Mouse (Mus musculus): ENCODE measurements around the gene Ints14.
"Not testable (repeated sequence)": the region's sequence is repeated elsewhere in the genome, so short reads cannot be mapped to it uniquely, and the experiment has no call there.

The Ints14 gene

DNA sequence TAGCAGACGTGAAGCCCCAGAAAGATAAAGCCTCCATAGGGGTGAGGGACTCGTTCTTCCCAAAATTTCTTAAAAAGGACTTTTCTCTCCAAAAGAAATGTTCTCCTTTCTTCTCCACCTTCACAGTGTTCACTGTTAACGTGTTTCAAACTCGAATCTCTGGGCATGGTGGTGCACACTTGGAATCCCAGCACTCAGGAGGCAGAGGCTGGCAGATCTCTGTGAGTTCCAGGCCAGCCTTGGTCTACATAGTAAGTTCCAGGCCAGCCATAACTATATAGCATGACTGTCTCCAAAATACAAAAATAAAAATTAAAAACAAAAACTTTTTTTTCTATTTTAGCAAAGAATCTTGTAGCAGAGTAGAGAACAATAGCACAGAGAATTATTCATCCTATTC is 59.4 kb downstream of the Ints14 start:
- no peak for DNase-seq (ENCODE audit: low spot score)

GRCm38 (mm10) chr9:65020991-65021886 is 60.5 kb downstream of the Ints14 start, which contains the start of gene Hacd3:
Hacd3 (minus strand) TSS chr9:65021693.
- DNase-seq (ENCODE audit: low spot score): peak; percentile 89

- no peak for DNase-seq (ENCODE audit: low spot score)
These were observed 61.3 kb downstream of the Ints14 start for GRCm38 (mm10) chr9:65021887-65022579.

- DNase-seq (ENCODE audit: low spot score): no peak
These were observed 62.0 kb downstream of the Ints14 start for GRCm38 (mm10) chr9:65022580-65023135.

- DNase-seq (ENCODE audit: low spot score): no peak
These were observed 62.7 kb downstream of the Ints14 start for GRCm38 (mm10) chr9:65023447-65023846.

DNA sequence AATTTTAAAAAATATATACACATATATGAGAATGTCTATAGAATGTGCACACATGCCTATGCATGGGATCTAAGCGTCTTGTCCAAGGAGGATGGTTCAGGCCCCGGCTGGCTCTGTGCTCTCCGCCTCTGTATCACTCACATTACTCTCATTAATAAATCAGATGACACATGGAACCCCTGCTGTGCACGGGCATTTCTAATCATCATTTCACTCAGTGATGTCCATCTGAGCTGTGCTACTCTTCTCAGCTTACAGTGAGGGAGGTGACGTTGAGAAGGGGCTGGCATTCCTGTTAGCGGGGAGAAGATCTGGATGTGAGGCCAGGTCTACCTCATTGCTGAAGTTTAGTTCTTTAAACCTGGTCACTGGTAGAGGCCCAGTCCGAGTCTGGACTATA is 66.5 kb downstream of the Ints14 start:
- no peak for DNase-seq (ENCODE audit: low spot score)

- DNase-seq (ENCODE audit: low spot score): no peak
These were observed 67.6 kb downstream of the Ints14 start for GRCm38 (mm10) chr9:65028313-65028712.

- not testable (repeated sequence) for DNase-seq (ENCODE audit: low spot score)
These were observed 70.7 kb downstream of the Ints14 start for GRCm38 (mm10) chr9:65031355-65031754.

DNA sequence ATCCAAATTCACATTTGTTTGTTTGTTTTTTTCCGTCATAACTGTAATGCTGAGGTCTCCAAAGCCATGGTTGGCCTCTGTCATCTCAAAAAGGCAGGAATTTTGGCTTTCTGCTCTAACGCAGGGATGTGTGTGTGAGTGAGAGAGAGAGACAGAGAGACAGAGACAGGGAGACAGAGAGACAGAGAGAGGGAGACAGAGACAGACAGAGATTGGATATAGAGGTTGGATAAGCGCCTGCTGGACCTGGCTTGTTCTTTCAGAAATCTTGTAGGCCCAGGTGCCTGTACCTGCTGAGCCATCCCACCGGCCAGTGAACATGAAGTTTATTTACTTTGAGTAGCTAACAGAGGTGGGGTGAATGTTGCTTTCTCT is 71.2 kb downstream of the Ints14 start:
- no peak for DNase-seq (ENCODE audit: low spot score)

- peak; percentile 94 for DNase-seq (ENCODE audit: low spot score)
These were observed 71.8 kb downstream of the Ints14 start, which contains the start of gene Dpp8 for GRCm38 (mm10) chr9:65032269-65033108. Dpp8 (plus strand) TSS chr9:65032414.

DNA sequence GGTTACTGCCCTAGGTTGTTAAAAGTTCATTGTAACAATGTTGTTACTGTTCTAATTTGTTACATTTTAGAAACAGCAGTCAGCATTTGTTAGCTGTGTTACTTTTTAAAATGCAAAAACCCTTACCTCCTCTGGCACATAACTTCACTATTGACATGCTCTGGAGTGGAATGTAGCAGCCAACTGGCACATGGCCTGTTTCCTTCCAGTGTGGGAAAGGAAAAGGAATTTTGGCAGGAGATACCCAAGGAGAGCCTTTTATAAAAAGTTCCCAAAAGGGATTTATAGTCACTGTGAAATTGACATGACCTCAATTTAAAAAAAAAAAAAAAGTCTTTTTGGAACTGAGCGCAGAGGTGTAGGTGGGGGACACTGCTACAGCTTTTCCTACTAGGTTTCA is 75.8 kb downstream of the Ints14 start:
- DNase-seq (ENCODE audit: low spot score): no peak

All from urinary bladder, postnatal 14 days (tissue).